Mouse (Mus musculus) lung, postnatal 0 days (tissue): ENCODE measurements around the gene Tmem53.

Experiments
- CTCF ChIP-seq: IDR thresholded peaks from 2 replicates; pipeline ENCODE4 v1.5.1; 2016; ENCODE audit warnings: antibody characterized with exemption, mild to moderate bottlenecking
- EP300 ChIP-seq: IDR thresholded peaks from 2 replicates; pipeline ENCODE4 v1.6.1; 2016; ENCODE audit warnings: antibody characterized with exemption, mild to moderate bottlenecking, control low read depth

GRCm38 (mm10) chr4:117267284-117267683 is 15.5 kb downstream of the Tmem53 start:
- peak; percentile 98 for TF ChIP-seq CTCF
- no peak for TF ChIP-seq EP300
